ENCODE assay signal across 17 mouse cellular contexts in genomic region chr5:113418335-113419013, GRCm38 (mm10).
A peak's percentile ranks its signal among the peaks of the same experiment; 100 is the strongest.
DNase-seq lines count a peak whose midpoint lies in the region; ATAC-seq lines count a peak whose summit lies in the region.
"Had no signal": no experiment of that assay in that cellular context is flagged by ENCODE, and none has a peak within 500 bp of the region (broad histone marks: within the 10 kb centered on the region; RNA-seq: fewer than 3 reads in every experiment).

No protein-coding gene starts in this region.

- H3K9ac ChIP-seq in hindbrain, embryonic 11.5 days (ENCODE audit: low read depth, low read length), result no peak overlapping the region
- no peak overlapping the region for H3K9ac ChIP-seq in hindbrain, embryonic 16.5 days (ENCODE audit: low read depth, low read length)
- H3K9ac ChIP-seq in neural tube, embryonic 12.5 days, result 0 out of 2 replicates have a peak overlapping the region, but pooled peaks have one; percentile 21

- no peak for ATAC-seq in hindbrain, embryonic 11.5 days (ENCODE audit: low FRiP score)
- peak; percentile 60 for ATAC-seq in hindbrain, embryonic 16.5 days
- ATAC-seq in neural tube, embryonic 12.5 days (ENCODE audit: low FRiP score, low read depth), result peak; percentile 59; the same call in 1 of the 2 replicates
- ATAC-seq: lung, postnatal 0 days had no signal

- 77% methylated on average over 22 of the region's 22 CpGs for WGBS in hindbrain, embryonic 11.5 days
- WGBS in hindbrain, embryonic 16.5 days, result 63% methylated on average over 22 of the region's 22 CpGs
- 59% methylated on average over 22 of the region's 22 CpGs for WGBS in neural tube, embryonic 12.5 days

- peak; percentile 14 to 22 for DNase-seq in kidney, postnatal 4 days
- no peak for DNase-seq in kidney, postnatal 36 days
- no peak for DNase-seq in hindbrain, embryonic 11.5 days (ENCODE audit: low spot score)
- DNase-seq in embryo, embryonic 10.5 days (ENCODE audit: low spot score), result no peak
- no peak for DNase-seq in thymus, postnatal 14 days
- DNase-seq: cerebellum, adult 18-20 months; embryo, embryonic 11 days; gastrocnemius, postnatal 25 days; heart, postnatal 36 days; liver; right cerebral cortex, postnatal 25 days had no signal

- no peak overlapping the region for H3K4me2 ChIP-seq in hindbrain, embryonic 11.5 days (replicated peaks; ENCODE audit: low read depth, low read length)
- no peak overlapping the region for H3K4me2 ChIP-seq in hindbrain, embryonic 16.5 days (ENCODE audit: low read length)
- 0 out of 2 replicates have a peak overlapping the region, but pooled peaks have one; percentile 14 for H3K4me2 ChIP-seq in neural tube, embryonic 12.5 days (replicated peaks)

- 0 out of 2 replicates have a peak, but pooled peaks cover 3% of the 10 kb centered on the region for H3K4me1 ChIP-seq in hindbrain, embryonic 11.5 days (replicated peaks; ENCODE audit: control insufficient read depth, insufficient read depth, low read length)
- peaks cover 12% of the 10 kb centered on the region for H3K4me1 ChIP-seq in hindbrain, embryonic 16.5 days (ENCODE audit: control insufficient read depth, insufficient read depth, low read depth, low read length)
- H3K4me1 ChIP-seq in neural tube, embryonic 12.5 days, result peaks cover 5% of the 10 kb centered on the region; the same call in 1 of the 2 replicates
- H3K4me1 ChIP-seq: heart, embryonic 10.5 days had no signal

- H3K36me3 ChIP-seq in hindbrain, embryonic 11.5 days (ENCODE audit: control insufficient read depth, insufficient read depth, low read length), result no peaks in the 10 kb centered on the region
- H3K36me3 ChIP-seq in hindbrain, embryonic 16.5 days (ENCODE audit: control insufficient read depth, insufficient read depth, low read length), result no peaks in the 10 kb centered on the region
- no peaks in the 10 kb centered on the region for H3K36me3 ChIP-seq in neural tube, embryonic 12.5 days
- H3K36me3 ChIP-seq: heart, embryonic 10.5 days had no signal

- H3K27ac ChIP-seq in hindbrain, embryonic 11.5 days (ENCODE audit: low read depth, low read length), result peak overlapping the region; percentile 27; the same call in 1 of the 2 replicates
- H3K27ac ChIP-seq in hindbrain, embryonic 16.5 days (ENCODE audit: low read depth, low read length), result no peak overlapping the region
- no peak overlapping the region for H3K27ac ChIP-seq in neural tube, embryonic 12.5 days
- H3K27ac ChIP-seq: heart, embryonic 10.5 days; left cerebral cortex, adult 2 months had no signal

- no peak overlapping the region for H3K4me3 ChIP-seq in hindbrain, embryonic 11.5 days (ENCODE audit: low read depth, low read length)
- H3K4me3 ChIP-seq in hindbrain, embryonic 16.5 days (ENCODE audit: low read length), result no peak overlapping the region
- H3K4me3 ChIP-seq in neural tube, embryonic 12.5 days, result no peak overlapping the region
- H3K4me3 ChIP-seq: erythroblast, embryonic 14.5 days; heart, embryonic 10.5 days; left cerebral cortex, adult 2 months had no signal

- H3K9me3 ChIP-seq in hindbrain, embryonic 11.5 days (ENCODE audit: control insufficient read depth, low read length), result no peaks in the 10 kb centered on the region
- no peaks in the 10 kb centered on the region for H3K9me3 ChIP-seq in hindbrain, embryonic 16.5 days (ENCODE audit: control insufficient read depth, low read length)
- H3K9me3 ChIP-seq in neural tube, embryonic 12.5 days, result no peaks in the 10 kb centered on the region
- H3K9me3 ChIP-seq: heart, embryonic 10.5 days had no signal

- H3K27me3 ChIP-seq in hindbrain, embryonic 11.5 days (ENCODE audit: control insufficient read depth, insufficient read depth, low read length), result peaks cover 6% of the 10 kb centered on the region; the same call in 1 of the 2 replicates
- no peaks in the 10 kb centered on the region for H3K27me3 ChIP-seq in hindbrain, embryonic 16.5 days (replicated peaks; ENCODE audit: control insufficient read depth, insufficient read depth, low read length)
- H3K27me3 ChIP-seq in neural tube, embryonic 12.5 days (replicated peaks), result 0 out of 2 replicates have a peak, but pooled peaks cover 5% of the 10 kb centered on the region

Comparison
In these comparisons a context has a peak if more than half of its experiments do, and no peak if none do; other contexts are left out.
1. DNase-seq: peak in kidney, postnatal 4 days (2 of 2); none in kidney, postnatal 36 days (0 of 2), hindbrain, embryonic 11.5 days (single experiment), embryo, embryonic 10.5 days (single experiment) and thymus, postnatal 14 days (single experiment).